Mouse (Mus musculus) kidney, embryonic 14.5 days (tissue): ENCODE measurements around the gene Krtap19-3. TPM values are rescaled to one million over a fixed set of nuclear protein-coding genes. Genes with fewer than 3 reads are reported as not detected.

Experiments
- ATAC-seq: fragments of 200-750 bp; cut with Nextera tagmentation; 2 replicates; pipeline ENCODE4 v1.8.0; 2017; ENCODE audit warnings: moderate number of reproducible peaks, mild to moderate bottlenecking, moderate TSS enrichment, moderate library complexity; ENCODE audit not compliant: low FRiP score, low TSS enrichment
- H3K27ac ChIP-seq: fragments of 300-500 bp; sonication (generic); 2 replicates; pipeline ENCODE4 v1.5.1; 2014; ENCODE audit warnings: low read depth, mild to moderate bottlenecking, low read length, moderate library complexity, mixed read lengths
- H3K27me3 ChIP-seq: fragments of 300-500 bp; sonication (generic); 2 replicates; pipeline ENCODE4 v1.6.1; 2014; ENCODE audit warnings: mild to moderate bottlenecking, low read length; ENCODE audit not compliant: control insufficient read depth, insufficient read depth
- H3K36me3 ChIP-seq: fragments of 300-500 bp; sonication (generic); 2 replicates; pipeline ENCODE4 v1.6.1; 2014; ENCODE audit warnings: low read length, mixed read lengths; ENCODE audit not compliant: control insufficient read depth, insufficient read depth
- H3K4me1 ChIP-seq: fragments of 300-500 bp; sonication (generic); 2 replicates; pipeline ENCODE4 v1.6.1; 2014; ENCODE audit warnings: low read length, mixed read lengths; ENCODE audit not compliant: control insufficient read depth, insufficient read depth
- H3K4me2 ChIP-seq: fragments of 300-500 bp; sonication (generic); replicated peaks from 2 replicates; pipeline ENCODE4 v1.6.1; 2014; ENCODE audit warnings: low read depth, mild to moderate bottlenecking, low read length
- H3K4me3 ChIP-seq: fragments of 300-500 bp; sonication (generic); 2 replicates; pipeline ENCODE4 v1.5.1; 2014; ENCODE audit warnings: mild to moderate bottlenecking, low read length
- H3K9ac ChIP-seq: fragments of 300-500 bp; sonication (generic); 2 replicates; pipeline ENCODE4 v1.6.1; 2014; ENCODE audit warnings: low read depth, mild to moderate bottlenecking, low read length, moderate library complexity
- H3K9me3 ChIP-seq: fragments of 300-500 bp; sonication (generic); 2 replicates; pipeline ENCODE4 v1.6.1; 2016; ENCODE audit warnings: low read length; ENCODE audit not compliant: control insufficient read depth
- WGBS: fragments of 180-500 bp; shearing (Covaris S2); extraction: QIAGEN DNeasy Blood & Tissue Kit; methylation state at CpG from one replicate; pipeline ENCODE4 v1.1.7; 2014; 5-methylcytosine and 5-hydroxymethylcytosine counted together
- polyA plus RNA-seq: library from polyadenylated mRNA; unstranded; fragments of >200 nt; fragmentation: Nextera tagmentation; extraction: Ambion mirVana; gene quantifications from 2 replicates; pipeline ENCODE4 v1.2.1, GENCODE M21; 2014

Gene Krtap19-3
- not detected in 2 replicates for polyA plus RNA-seq

DNA sequence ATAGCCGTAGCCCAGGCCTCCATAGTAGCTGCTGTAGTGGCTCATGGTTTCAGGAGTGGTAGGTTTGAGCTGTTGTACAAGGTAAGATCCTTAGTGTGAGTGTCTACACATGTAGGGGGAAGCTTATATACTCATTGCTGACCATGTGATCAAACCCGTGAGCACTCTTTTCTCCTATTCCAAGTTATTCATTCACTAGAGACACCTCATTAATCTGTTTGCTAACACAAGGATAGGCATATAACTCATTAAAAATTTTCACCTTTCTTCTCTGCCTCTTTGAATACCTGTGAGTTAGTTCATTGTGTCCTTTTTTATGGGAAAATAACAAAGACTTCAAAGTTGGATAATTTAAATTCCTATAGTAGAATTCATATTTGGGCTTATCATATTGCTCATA is at the start of gene Krtap19-3:
Gene Krtap19-3, minus strand, starts transcription at position 101 of the 400 bp plus-strand sequence.
- Histone ChIP-seq H3K4me2 (no peak within 1 kb of the TSS), H3K27me3 (no peaks in the 10 kb centered on the region), H3K9me3 (no peaks in the 10 kb centered on the region), H3K36me3 (no peaks in the 10 kb centered on the region), H3K4me1 (no peaks in the 10 kb centered on the region), H3K27ac (no peak within 1 kb of the TSS), H3K9ac (no peak within 1 kb of the TSS), H3K4me3 (no peak within 1 kb of the TSS)
- 84% methylated on average over 2 of the region's 2 CpGs for WGBS
- no peak for ATAC-seq

DNA sequence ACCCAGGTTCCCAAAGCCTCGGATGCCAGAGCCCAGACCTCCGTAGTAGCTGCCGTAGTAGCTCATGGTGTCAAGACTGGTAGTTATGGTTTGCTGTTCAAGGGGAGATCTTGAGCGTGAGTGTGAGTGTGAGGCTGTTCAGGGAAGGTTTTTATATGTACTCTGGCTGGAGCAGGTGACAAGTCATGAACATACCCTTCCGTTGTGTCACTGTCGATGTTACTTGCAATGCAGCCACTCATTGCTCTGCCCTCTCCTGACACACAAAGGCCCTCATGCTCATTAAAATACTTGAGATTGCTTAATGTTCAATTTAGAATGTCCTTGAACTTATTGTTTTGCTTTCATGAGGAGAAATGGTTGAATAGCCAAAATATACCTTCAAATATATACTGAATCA is 18.5 kb upstream of the Krtap19-3 start, which contains the start of gene Krtap19-5:
Gene Krtap19-5, minus strand, starts transcription at position 101 of the 400 bp plus-strand sequence.
- Histone ChIP-seq H3K27me3 (no peaks in the 10 kb centered on the region), H3K9me3 (no peaks in the 10 kb centered on the region), H3K4me1 (no peaks in the 10 kb centered on the region), H3K4me2 (no peak within 1 kb of the TSS), H3K9ac (no peak within 1 kb of the TSS), H3K27ac (no peak within 1 kb of the TSS), H3K36me3 (no peaks in the 10 kb centered on the region), H3K4me3 (no peak within 1 kb of the TSS)
- WGBS: 93% methylated on average over 6 of the region's 6 CpGs
- ATAC-seq: no peak

DNA sequence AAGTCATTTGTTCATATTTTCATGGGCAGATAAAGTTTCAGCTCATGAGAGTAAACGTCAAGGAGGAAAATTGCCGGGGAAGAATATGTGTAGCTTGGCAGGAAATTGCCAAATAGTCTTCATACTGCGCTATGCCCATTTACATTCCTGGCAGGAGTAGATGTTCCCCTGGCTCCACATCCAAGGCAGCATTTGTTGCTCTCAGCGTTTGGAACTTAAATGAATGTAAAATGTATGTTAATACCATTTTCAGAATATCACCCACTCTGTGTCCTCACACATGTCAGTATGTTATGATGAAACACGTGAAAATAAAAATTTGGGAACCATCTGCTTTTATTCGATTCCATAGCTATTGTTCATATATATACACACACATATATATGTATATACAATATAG is 9.0 kb upstream of the Krtap19-3 start:
- no peak overlapping the region for H3K4me3 ChIP-seq
- H3K27ac ChIP-seq: no peak overlapping the region
- no peak overlapping the region for H3K9ac ChIP-seq
- no peak overlapping the region for H3K4me2 ChIP-seq
- ATAC-seq: no peak
- 91% methylated on average over 6 of the region's 6 CpGs for WGBS
- H3K27me3 ChIP-seq: no peaks in the 10 kb centered on the region
- no peaks in the 10 kb centered on the region for H3K9me3 ChIP-seq
- no peaks in the 10 kb centered on the region for H3K36me3 ChIP-seq
- no peaks in the 10 kb centered on the region for H3K4me1 ChIP-seq

DNA sequence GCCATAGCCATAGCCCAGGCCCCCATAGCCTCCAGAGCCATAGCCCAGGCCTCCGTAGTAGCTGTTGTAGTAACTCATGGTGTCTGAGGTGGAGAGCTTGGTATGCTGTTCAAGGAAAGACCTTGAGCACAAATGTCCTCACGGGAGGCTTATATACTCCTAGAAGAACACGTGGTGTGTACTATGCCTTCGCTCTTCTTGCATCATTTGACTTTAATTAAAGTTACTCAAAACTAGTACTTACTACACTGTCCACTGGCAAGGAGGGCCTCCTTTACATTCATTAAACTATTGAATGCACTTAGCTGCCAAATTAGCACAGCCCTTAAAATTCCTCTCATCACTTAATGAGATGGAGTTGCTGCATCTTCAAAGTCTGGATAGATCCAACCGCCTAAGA is 7.2 kb upstream of the Krtap19-3 start, which contains the start of gene Krtap19-4:
Gene Krtap19-4, minus strand, starts transcription at position 101 of the 400 bp plus-strand sequence.
- Histone ChIP-seq H3K36me3 (no peaks in the 10 kb centered on the region), H3K4me2 (no peak within 1 kb of the TSS), H3K9me3 (no peaks in the 10 kb centered on the region), H3K4me3 (no peak within 1 kb of the TSS), H3K9ac (no peak within 1 kb of the TSS), H3K27ac (no peak within 1 kb of the TSS), H3K4me1 (no peaks in the 10 kb centered on the region), H3K27me3 (no peaks in the 10 kb centered on the region)
- no peak for ATAC-seq
- 89% methylated on average over 5 of the region's 5 CpGs for WGBS

DNA sequence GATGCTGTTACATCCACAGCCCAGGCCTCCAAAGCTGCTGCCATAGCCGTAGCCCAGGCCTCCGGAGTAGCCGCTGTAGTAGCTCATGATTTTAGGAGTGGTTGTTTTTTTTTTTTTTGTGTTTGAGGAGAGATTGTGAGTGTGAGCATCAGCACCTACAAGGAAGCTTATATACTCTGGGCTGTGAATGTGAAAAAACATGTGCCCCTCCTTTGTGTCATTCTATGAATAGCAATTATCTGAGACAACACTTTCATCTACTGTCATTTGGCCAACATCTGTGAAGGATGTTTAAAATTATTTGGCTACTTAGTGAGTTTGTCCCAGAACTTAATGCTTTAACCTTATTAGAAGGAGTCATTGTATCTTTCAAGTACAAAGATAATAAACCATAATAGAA is 3.7 kb downstream of the Krtap19-3 start, which contains the start of gene Krtap19-2:
Gene Krtap19-2, minus strand, starts transcription at position 101 of the 400 bp plus-strand sequence.
- Histone ChIP-seq H3K27ac (no peak within 1 kb of the TSS), H3K36me3 (no peaks in the 10 kb centered on the region), H3K4me3 (no peak within 1 kb of the TSS), H3K9ac (no peak within 1 kb of the TSS), H3K4me2 (no peak within 1 kb of the TSS), H3K27me3 (no peaks in the 10 kb centered on the region), H3K9me3 (no peaks in the 10 kb centered on the region), H3K4me1 (no peaks in the 10 kb centered on the region)
- 98% methylated on average over 3 of the region's 3 CpGs for WGBS
- no peak for ATAC-seq

DNA sequence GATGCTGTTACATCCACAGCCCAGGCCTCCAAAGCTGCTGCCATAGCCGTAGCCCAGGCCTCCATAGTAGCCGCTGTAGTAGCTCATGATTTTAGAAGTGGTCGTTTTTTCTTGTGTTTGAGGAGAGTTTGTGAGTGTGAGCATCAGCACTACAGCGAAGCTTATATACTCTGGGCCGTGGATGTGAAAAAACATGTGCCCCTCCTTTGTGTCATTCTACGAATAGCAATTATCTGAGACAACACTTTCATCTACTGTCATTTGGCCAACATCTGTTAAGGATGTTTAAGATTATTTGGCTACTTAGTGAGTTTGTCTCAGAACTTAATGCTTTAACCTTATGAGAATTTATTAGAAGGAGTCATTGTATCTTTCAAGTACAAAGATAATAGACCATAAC is 8.5 kb downstream of the Krtap19-3 start, which contains the start of gene Krtap19-1:
Gene Krtap19-1, minus strand, starts transcription at position 101 of the 400 bp plus-strand sequence.
- 92% methylated on average over 6 of the region's 6 CpGs for WGBS
- no peak within 1 kb of the TSS for H3K4me2 ChIP-seq
- no peak within 1 kb of the TSS for H3K9ac ChIP-seq
- no peaks in the 10 kb centered on the region for H3K4me1 ChIP-seq
- no peaks in the 10 kb centered on the region for H3K9me3 ChIP-seq
- H3K27ac ChIP-seq: no peak within 1 kb of the TSS
- no peaks in the 10 kb centered on the region for H3K27me3 ChIP-seq
- H3K4me3 ChIP-seq: no peak within 1 kb of the TSS
- H3K36me3 ChIP-seq: no peaks in the 10 kb centered on the region
- ATAC-seq: no peak

DNA sequence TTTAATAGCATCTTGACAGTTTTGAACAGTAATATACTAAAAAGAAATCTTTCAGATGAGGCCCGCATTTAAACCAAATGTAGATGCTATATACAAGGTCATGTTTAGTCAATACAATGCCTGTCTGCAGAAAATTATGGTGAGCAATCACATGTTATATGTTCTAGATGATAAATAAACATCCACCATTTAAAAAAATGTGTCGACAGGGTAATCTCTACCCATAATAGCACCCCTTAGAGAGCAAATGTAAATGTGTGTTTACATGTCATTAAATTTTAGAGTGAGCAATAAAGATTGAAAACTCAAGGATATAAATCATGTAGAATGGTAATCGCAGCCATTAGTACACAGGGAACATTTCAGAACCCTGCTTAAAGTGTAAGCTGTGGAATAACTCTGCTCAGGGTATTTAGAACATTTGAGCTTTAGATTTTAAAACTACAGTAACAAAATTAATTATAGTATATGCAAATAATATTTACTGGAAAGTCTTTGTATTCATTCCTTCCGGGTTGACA is 12.9 kb downstream of the Krtap19-3 start:
- H3K4me2 ChIP-seq: no peak overlapping the region
- H3K9ac ChIP-seq: no peak overlapping the region
- no peaks in the 10 kb centered on the region for H3K36me3 ChIP-seq
- no peak overlapping the region for H3K27ac ChIP-seq
- no peaks in the 10 kb centered on the region for H3K9me3 ChIP-seq
- WGBS: 51% methylated on average over 4 of the region's 4 CpGs
- H3K4me1 ChIP-seq: no peaks in the 10 kb centered on the region
- ATAC-seq: no peak
- H3K27me3 ChIP-seq: no peaks in the 10 kb centered on the region
- H3K4me3 ChIP-seq: no peak overlapping the region

DNA sequence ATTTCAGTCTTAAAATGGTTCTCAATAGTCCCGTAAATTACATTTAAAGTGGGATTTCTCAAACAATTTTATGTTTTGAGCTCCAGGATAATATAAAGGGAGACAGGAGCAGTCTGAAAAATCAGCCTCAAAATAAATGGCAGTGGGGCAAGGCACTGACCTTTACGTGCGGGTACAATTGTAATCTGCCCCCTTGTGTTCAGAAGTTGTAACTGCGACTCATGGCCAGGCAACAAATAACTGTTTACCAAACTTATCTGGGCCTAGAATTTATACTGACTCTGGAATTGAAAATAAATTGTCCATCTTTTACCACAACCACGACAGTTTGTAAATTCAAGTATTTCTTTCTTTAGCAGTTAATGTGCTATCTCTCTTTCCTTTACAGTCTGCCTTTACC is 26.4 kb downstream of the Krtap19-3 start:
- no peak for ATAC-seq
- H3K27ac ChIP-seq: no peak overlapping the region
- H3K27me3 ChIP-seq: no peaks in the 10 kb centered on the region
- H3K36me3 ChIP-seq: no peaks in the 10 kb centered on the region
- no peaks in the 10 kb centered on the region for H3K4me1 ChIP-seq
- no peak overlapping the region for H3K4me3 ChIP-seq
- no peak overlapping the region for H3K4me2 ChIP-seq
- WGBS: 12% methylated on average over 5 of the region's 5 CpGs
- H3K9ac ChIP-seq: no peak overlapping the region
- no peaks in the 10 kb centered on the region for H3K9me3 ChIP-seq

DNA sequence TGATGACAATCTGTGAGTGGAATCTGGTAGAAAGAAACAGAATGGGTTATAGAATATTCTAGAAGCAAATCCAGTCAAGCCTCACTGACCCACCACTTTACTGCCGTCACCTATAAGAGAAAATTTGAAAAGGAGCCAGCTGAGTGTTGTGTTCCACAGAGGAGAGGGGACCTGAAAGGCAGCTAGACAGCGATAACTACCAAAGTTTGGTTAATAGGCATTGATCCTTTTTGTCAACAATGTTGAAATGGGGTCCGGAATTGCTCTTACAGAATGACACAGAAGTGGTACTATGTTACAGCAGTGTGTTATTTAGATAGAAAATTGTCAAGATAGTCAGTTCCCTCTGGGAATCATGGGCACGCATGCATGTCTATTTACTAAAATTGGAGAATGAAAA is 29.3 kb downstream of the Krtap19-3 start:
- Histone ChIP-seq H3K4me3 (no peak overlapping the region), H3K27ac (no peak overlapping the region), H3K9me3 (no peaks in the 10 kb centered on the region), H3K36me3 (no peaks in the 10 kb centered on the region), H3K9ac (no peak overlapping the region), H3K4me1 (no peaks in the 10 kb centered on the region), H3K4me2 (no peak overlapping the region), H3K27me3 (no peaks in the 10 kb centered on the region)
- 83% methylated on average over 4 of the region's 4 CpGs for WGBS
- no peak for ATAC-seq
